Mouse (Mus musculus) liver, adult 2 months (tissue): ENCODE measurements at regions not wholly inside any gene's neighbourhood (a gene's known extent, or its start where the extent isn't known, plus 50 kb on each side); places are given as distances from the start of the nearest gene placed in this dataset.

ENCODE experiments used
- DNase-seq: peaks from one replicate; pipeline ENCODE4 v3.0.0-alpha.2; 2011; ENCODE audit warnings: low read depth, low spot score; ENCODE audit errors: extremely low read depth
- H3K27ac ChIP-seq: fragments of 200-500 bp; replicated peaks from 2 replicates; pipeline ENCODE4 v1.5.1; 2012; ENCODE audit warnings: low read depth, mild to moderate bottlenecking, control low read depth, inconsistent platforms, low read length; ENCODE audit not compliant: insufficient read depth
- H3K27me3 ChIP-seq: fragments of 200-500 bp; 2 replicates; pipeline ENCODE4 v1.6.1; 2012; ENCODE audit warnings: mild to moderate bottlenecking, moderate library complexity, low read length, inconsistent platforms; ENCODE audit not compliant: control insufficient read depth, insufficient read depth
- H3K36me3 ChIP-seq: fragments of 200-500 bp; 2 replicates; pipeline ENCODE4 v1.6.1; 2012; ENCODE audit warnings: low read length, inconsistent platforms; ENCODE audit not compliant: control insufficient read depth, insufficient read depth
- H3K4me1 ChIP-seq: fragments of 200-500 bp; 2 replicates; pipeline ENCODE4 v1.6.1; 2011; ENCODE audit warnings: low read length; ENCODE audit not compliant: control insufficient read depth, insufficient read depth
- H3K4me3 ChIP-seq: fragments of 200-500 bp; 2 replicates; pipeline ENCODE4 v1.5.1; 2011; ENCODE audit warnings: low read depth, mild to moderate bottlenecking, control low read depth, low read length, moderate library complexity; ENCODE audit not compliant: insufficient read depth
- H3K79me2 ChIP-seq: fragments of 200-500 bp; 2 replicates; pipeline ENCODE4 v1.6.1; 2012; ENCODE audit warnings: inconsistent platforms, mild to moderate bottlenecking, low read length, moderate library complexity; ENCODE audit not compliant: control insufficient read depth, insufficient read depth
- H3K9ac ChIP-seq: fragments of 200-500 bp; 2 replicates; pipeline ENCODE4 v1.6.1; 2012; ENCODE audit warnings: low read depth, mild to moderate bottlenecking, control low read depth, inconsistent platforms, low read length
- CTCF ChIP-seq: fragments of 200-500 bp; IDR thresholded peaks from 2 replicates; pipeline ENCODE4 v1.5.1; 2011; ENCODE audit warnings: low read depth, low read length, control low read depth
- POLR2A ChIP-seq: fragments of 200-500 bp; IDR thresholded peaks from 2 replicates; pipeline ENCODE4 v1.6.1; 2011; ENCODE audit warnings: low read length, control low read depth; ENCODE audit not compliant: insufficient read depth; ENCODE audit errors: extremely low read depth
- WGBS: fragments of 180-500 bp; shearing (Covaris S2); methylation state at CpG from one replicate; pipeline ENCODE4 v1.1.7; 2018; 5-methylcytosine and 5-hydroxymethylcytosine counted together

DNA sequence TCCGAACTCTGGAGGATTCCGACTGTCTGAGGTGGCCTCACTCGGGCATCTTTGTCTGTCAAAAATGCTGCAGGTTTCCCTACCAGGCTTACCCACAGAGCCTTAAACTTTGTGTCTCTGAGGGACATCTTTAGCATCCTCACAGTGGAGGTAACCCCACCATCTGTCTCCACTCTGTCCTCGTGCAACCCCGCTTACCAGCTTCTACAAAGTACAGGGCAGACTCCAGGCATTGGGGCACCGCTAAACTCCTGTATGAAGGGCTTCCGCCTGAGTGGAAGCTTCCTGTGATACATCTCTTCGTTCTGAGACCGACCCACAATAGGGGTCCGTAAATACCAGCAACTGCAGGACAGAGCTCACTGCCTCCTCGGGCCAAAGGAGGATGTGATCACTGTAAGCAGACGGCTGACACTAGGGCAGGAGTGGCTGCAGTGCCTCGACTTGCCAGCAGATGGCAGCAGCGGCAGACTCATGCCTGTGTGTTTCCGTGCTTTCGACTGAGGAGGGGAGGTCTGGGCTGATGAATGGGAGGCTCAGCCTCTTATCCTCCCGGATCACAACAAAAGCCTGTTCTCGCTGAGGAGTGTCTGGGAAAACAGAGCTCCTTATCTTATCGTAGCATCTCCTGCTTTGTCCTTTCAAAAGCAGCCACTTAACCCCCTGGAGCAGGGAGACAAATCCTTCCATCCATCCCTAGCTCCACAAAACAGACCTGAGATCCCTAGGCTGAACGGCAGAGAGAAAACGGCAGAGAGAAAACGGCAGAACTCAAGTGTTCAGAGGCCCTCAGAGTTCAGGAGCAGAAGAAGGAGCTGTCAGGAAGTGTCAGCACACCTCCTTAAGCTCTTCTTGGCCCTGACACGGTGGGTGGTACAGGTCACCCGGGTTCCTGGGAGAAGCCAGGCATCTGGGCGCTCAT lies 78.1 kb upstream of the Prok2 start:
- TF ChIP-seq CTCF = peak; percentile 100
- no peak for TF ChIP-seq POLR2A
- H3K27me3 ChIP-seq = no peaks in the 10 kb centered on the region
- H3K36me3 ChIP-seq = no peaks in the 10 kb centered on the region
- no peak overlapping the region for H3K27ac ChIP-seq
- WGBS = 25% methylated on average over 25 of the region's 25 CpGs
- no peaks in the 10 kb centered on the region for H3K79me2 ChIP-seq
- H3K4me1 ChIP-seq = no peaks in the 10 kb centered on the region
- H3K4me3 ChIP-seq = no peak overlapping the region
- peak; percentile 21 for DNase-seq
- H3K9ac ChIP-seq = no peak overlapping the region

DNA sequence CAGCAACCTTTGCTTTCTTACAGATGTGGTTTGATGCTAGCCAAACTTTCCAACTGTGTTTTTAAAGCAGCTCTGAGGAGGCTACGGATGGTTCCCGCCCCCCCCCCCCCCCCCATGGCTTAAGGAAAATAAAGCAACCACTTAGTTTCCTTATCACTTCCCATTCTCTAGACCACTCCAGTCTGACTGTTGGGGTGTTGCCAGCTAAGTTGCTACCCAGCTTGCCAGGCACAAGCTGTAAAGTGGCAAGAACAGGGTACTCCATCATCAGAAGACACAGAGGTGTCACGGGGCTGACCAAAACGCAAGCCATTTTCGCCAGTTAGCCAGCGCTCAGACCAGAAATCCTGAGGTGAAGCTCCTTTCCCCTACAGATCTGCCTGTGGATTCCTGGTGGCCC lies 74.7 kb upstream of the Prok2 start:
- no peak for TF ChIP-seq CTCF
- TF ChIP-seq POLR2A = no peak
- H3K4me1 ChIP-seq = no peaks in the 10 kb centered on the region
- no peak overlapping the region for H3K9ac ChIP-seq
- no peak for DNase-seq
- H3K4me3 ChIP-seq = no peak overlapping the region
- no peaks in the 10 kb centered on the region for H3K79me2 ChIP-seq
- 75% methylated on average over 6 of the region's 6 CpGs for WGBS
- H3K27me3 ChIP-seq = no peaks in the 10 kb centered on the region
- no peaks in the 10 kb centered on the region for H3K36me3 ChIP-seq
- H3K27ac ChIP-seq = no peak overlapping the region

DNA sequence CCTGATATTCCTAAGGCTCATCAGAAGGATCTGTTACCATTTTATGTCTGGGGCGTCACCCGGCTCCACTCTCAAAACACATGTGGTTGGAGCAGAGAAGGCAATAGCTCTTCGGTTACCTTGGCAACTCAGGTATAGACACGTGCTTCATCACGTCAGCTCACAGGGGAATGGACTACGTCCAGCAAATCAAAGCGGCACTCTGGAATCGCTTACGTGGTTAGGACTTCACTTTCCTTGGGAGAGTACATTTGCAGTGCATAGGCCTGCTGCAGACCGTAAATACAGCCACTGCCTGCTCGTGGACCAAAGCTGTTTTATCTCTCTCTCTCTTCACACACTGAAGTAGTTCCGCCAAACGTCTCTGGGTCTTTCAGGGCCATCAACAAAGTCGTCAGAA lies 74.1 kb upstream of the Prok2 start:
- TF ChIP-seq CTCF = no peak
- no peak for TF ChIP-seq POLR2A
- 65% methylated on average over 14 of the region's 14 CpGs for WGBS
- Histone ChIP-seq H3K9ac (no peak overlapping the region), H3K36me3 (no peaks in the 10 kb centered on the region), H3K4me1 (no peaks in the 10 kb centered on the region), H3K27me3 (no peaks in the 10 kb centered on the region), H3K4me3 (no peak overlapping the region), H3K27ac (no peak overlapping the region), H3K79me2 (no peaks in the 10 kb centered on the region)
- DNase-seq = no peak

GRCm38 (mm10) chr6:99796390-99796789 lies 70.2 kb upstream of the Prok2 start:
- 87% methylated on average over 12 of the region's 12 CpGs for WGBS
- no peaks in the 10 kb centered on the region for H3K79me2 ChIP-seq
- H3K36me3 ChIP-seq = no peaks in the 10 kb centered on the region
- no peaks in the 10 kb centered on the region for H3K4me1 ChIP-seq
- no peak for TF ChIP-seq POLR2A
- no peak for TF ChIP-seq CTCF
- no peak overlapping the region for H3K9ac ChIP-seq
- DNase-seq = no peak
- H3K4me3 ChIP-seq = no peak overlapping the region
- H3K27me3 ChIP-seq = no peaks in the 10 kb centered on the region
- H3K27ac ChIP-seq = no peak overlapping the region

- Histone ChIP-seq H3K27me3 (no peaks in the 10 kb centered on the region), H3K4me3 (no peak overlapping the region), H3K9ac (no peak overlapping the region), H3K79me2 (no peaks in the 10 kb centered on the region), H3K36me3 (no peaks in the 10 kb centered on the region), H3K27ac (no peak overlapping the region), H3K4me1 (no peaks in the 10 kb centered on the region)
- TF ChIP-seq CTCF (no peak), POLR2A (no peak)
- WGBS = 82% methylated on average over 10 of the region's 10 CpGs
- no peak for DNase-seq
These were observed 67.4 kb upstream of the Prok2 start for GRCm38 (mm10) chr6:99793546-99793945.

DNA sequence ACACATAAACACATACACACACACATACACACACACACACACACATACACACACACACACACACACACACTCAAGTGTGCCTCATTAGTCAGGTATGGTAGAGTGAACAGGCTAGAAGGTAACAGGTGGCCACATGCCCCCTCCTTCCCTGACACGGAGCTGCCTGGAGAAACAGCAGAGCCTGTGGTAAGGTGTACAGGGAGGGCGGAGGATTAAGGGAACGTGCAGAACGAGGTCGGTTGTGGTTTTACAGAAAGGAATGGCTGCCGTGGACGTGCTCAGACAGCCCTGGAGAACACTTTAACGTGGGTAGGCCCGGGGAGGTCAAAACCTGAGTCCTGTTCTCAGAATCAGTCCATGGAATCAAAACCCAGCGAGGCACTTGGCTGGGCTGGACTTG lies 66.2 kb upstream of the Prok2 start:
- Histone ChIP-seq H3K36me3 (no peaks in the 10 kb centered on the region), H3K9ac (no peak overlapping the region), H3K27me3 (no peaks in the 10 kb centered on the region), H3K79me2 (no peaks in the 10 kb centered on the region), H3K27ac (no peak overlapping the region), H3K4me3 (no peak overlapping the region), H3K4me1 (no peaks in the 10 kb centered on the region)
- 78% methylated on average over 10 of the region's 10 CpGs for WGBS
- TF ChIP-seq CTCF (no peak), POLR2A (no peak)
- DNase-seq = no peak
